In genomic region chr14:26439996-26440395, GRCm38 (mm10) we compare ENCODE assay signal across 14 mouse cellular contexts.
"Had no signal": no experiment of that assay in that cellular context is flagged by ENCODE, and none has a peak within 500 bp of the region (broad histone marks: within the 10 kb centered on the region; RNA-seq: fewer than 3 reads in every experiment).

No protein-coding gene starts in this region.

- ATAC-seq: lung, postnatal 0 days; midbrain, embryonic 13.5 days had no signal

- H3K4me2 ChIP-seq: limb, embryonic 13.5 days; liver, embryonic 15.5 days; midbrain, embryonic 13.5 days; neural tube, embryonic 15.5 days had no signal

- H3K27ac ChIP-seq: limb, embryonic 13.5 days; liver, embryonic 15.5 days; midbrain, embryonic 13.5 days; neural tube, embryonic 15.5 days had no signal

- DNase-seq: kidney, postnatal 14 days; left cerebral cortex, postnatal 4 days; lung, adult 2 months; lung, postnatal 36 days; right cerebral cortex, adult 18-20 months; right cerebral cortex, postnatal 25 days; thymus, adult 18-20 months; thymus, postnatal 14 days had no signal

- H3K27me3 ChIP-seq: limb, embryonic 13.5 days; liver, embryonic 15.5 days; midbrain, embryonic 13.5 days; neural tube, embryonic 15.5 days had no signal

- H3K4me3 ChIP-seq: limb, embryonic 13.5 days; liver, embryonic 15.5 days; midbrain, embryonic 13.5 days; myocyte; neural tube, embryonic 15.5 days had no signal

- H3K9ac ChIP-seq: limb, embryonic 13.5 days; liver, embryonic 15.5 days; midbrain, embryonic 13.5 days; neural tube, embryonic 15.5 days had no signal

- H3K9me3 ChIP-seq: limb, embryonic 13.5 days; liver, embryonic 15.5 days; midbrain, embryonic 13.5 days; neural tube, embryonic 15.5 days had no signal

- H3K4me1 ChIP-seq: liver, embryonic 15.5 days; midbrain, embryonic 13.5 days; neural tube, embryonic 15.5 days had no signal
